Mouse (Mus musculus): ENCODE data around the gene Mif4gd.

GRCm38 (mm10) chr11:115618001-115618400, 5.2 kb upstream of the Mif4gd start:
- TF ChIP-seq CTCF (IDR thresholded peaks at IDR 0.05 in 2 of 3, conservative IDR thresholded peaks at IDR 0.05 in 1 of 3; ENCODE audit: control insufficient read depth in 1 of 3, insufficient read depth in 1 of 3, low read depth in 2 of 3, low read length in 3 of 3, poor library complexity in 1 of 3, severe bottlenecking in 1 of 3) (no peak), TCF12 (IDR thresholded peaks at IDR 0.05; ENCODE audit: low read depth, low read length) (no peak), GATA1 (IDR thresholded peaks at IDR 0.05; ENCODE audit: low read depth, low read length) (no peak)

Data from MEL (cell line).